Mouse (Mus musculus): Measurements from ENCODE around the gene Ppfibp2.

The Ppfibp2 gene

DNA sequence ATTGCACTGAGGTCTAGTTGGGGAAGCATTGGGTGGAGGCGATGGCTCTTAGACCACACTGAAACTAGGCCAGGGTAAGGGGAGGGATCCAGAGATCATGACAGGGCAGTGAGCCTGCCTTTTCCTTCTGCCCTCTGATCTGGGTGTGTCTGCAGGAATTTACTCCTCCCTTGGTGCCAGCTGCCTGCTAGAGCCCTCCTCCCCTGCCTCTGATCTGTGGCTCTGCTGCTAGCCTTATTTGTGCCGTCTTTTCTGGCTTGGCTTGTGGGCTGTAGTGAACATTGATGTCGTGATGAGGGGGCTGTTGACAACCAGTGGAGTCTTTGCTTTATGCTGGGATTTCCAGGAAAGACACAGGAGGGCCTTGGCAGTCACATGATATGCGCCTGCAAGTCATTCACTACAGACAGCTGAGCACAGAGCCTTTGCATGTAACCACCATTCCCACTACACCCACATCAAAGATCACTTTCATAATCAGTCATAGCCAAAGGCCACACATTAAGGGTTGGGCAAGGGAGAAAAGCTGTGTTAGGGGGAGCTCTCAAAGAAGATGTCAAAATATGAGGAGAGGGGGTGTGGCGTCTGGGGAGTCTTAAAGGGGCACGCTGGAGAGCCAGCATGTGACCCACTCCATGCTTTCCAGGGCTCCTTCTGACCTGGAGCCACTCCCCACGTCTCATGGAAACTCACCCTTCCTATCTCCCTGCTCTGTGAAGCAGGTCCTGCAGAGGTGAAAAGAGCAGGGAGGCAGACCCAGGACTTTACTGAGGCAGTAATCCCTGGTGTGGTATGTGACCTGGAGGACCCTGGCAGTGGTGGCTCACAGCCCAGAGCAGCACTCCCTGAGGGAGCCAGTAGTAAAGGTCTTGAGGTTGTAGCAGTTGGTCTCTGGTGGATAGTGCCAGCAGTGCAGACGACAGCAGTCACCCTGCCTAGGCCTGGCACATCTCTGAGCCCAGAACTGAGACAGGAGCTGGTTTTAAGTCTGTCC, 69.4 kb downstream of the Ppfibp2 start:
- DNase-seq (ENCODE audit: low read depth, low spot score) = peak; percentile 34

DNA sequence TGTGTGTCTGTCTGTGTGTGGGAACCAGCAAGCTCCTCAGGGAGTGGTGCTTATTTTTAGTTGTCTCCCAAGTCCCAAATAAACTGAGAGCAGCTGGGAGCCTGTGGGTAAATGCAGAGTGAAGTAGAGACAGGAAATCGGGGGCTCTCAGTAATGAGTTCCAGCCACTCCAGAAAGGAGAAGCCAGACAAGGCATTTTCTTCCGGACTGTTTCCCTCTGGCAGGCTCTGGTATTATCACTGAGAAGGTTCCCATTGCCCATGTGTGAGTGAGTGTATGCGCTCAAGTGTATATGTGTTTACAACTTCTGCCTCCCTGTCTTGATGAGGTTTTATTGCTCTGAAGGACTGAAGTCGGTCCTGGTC, 70.2 kb downstream of the Ppfibp2 start:
- peak; percentile 69 for DNase-seq (ENCODE audit: low read depth, low spot score)

- peak; percentile 60 for DNase-seq (ENCODE audit: low read depth, low spot score)
These were observed 70.7 kb downstream of the Ppfibp2 start for GRCm38 (mm10) chr7:107665586-107666261.

- DNase-seq (ENCODE audit: low read depth, low spot score) = no peak
These were observed 71.4 kb downstream of the Ppfibp2 start for GRCm38 (mm10) chr7:107666262-107666902.

GRCm38 (mm10) chr7:107668514-107668913, 73.5 kb downstream of the Ppfibp2 start:
- DNase-seq (ENCODE audit: low read depth, low spot score) = no peak

DNA sequence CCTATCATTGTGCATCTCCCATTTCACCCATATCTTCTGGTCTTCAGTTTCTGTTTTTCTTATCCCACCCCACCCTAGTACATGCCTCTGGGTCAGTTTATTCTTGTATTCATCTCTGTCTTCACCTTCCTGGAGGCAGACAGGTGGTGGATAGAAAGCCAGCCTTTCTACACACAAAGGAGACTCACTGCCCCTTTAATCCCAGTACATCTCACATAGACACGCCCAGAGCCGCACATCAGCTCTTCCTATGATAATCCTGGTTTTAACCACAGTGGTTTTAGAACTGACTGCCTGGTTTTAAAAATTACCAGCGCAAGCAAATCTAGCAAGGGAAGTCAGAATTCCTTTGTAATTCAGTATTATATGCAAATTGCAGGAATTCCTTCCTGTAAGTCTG, 80.2 kb downstream of the Ppfibp2 start:
- DNase-seq (ENCODE audit: low read depth, low spot score) = no peak

- no peak for DNase-seq (ENCODE audit: low read depth, low spot score)
These were observed 85.3 kb downstream of the Ppfibp2 start for GRCm38 (mm10) chr7:107680151-107680852.

DNA sequence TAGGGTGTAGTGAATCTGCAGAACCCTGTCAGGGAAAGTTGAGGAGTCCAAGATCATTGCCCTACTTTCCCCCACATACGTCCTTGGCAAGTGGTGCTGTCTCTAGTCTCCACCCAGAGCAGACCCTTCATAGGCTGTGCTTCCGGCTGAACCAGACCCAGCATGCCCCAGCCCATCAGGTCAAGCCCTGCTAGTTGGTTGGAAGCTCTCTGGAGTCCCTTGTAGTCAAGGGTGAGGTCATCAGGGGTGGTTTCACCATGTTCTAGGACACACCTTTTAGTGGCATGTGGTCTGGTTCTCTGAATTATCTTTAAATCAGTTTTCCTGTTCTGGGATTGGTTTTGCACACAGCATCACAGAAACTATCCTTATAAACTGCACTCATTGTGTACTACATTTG, 86.3 kb downstream of the Ppfibp2 start:
- no peak for DNase-seq (ENCODE audit: low read depth, low spot score)

- DNase-seq (ENCODE audit: low read depth, low spot score) = no peak
These were observed 88.2 kb downstream of the Ppfibp2 start for GRCm38 (mm10) chr7:107683162-107683561.

GRCm38 (mm10) chr7:107683622-107684021, 88.6 kb downstream of the Ppfibp2 start:
- DNase-seq (ENCODE audit: low read depth, low spot score) = no peak

GRCm38 (mm10) chr7:107685238-107685954, 90.4 kb downstream of the Ppfibp2 start:
- no peak for DNase-seq (ENCODE audit: low read depth, low spot score)

DNA sequence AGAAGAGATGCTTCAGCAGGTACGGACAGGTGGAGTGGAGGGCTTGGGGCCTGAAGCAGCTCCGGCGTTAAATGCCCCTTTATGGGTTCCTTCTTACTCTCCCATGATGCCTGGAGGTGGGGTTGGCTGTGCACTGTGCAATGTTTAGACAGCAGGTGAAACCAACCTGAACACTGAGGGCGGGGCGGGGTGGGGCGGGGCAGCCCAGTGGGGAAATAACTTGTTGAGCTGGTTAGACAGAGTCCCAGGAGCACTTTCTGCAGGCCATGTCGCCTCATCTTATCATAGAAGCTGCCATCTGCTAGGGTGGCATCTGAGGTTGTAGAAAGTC, 90.9 kb downstream of the Ppfibp2 start:
- no peak for DNase-seq (ENCODE audit: low read depth, low spot score)

DNA sequence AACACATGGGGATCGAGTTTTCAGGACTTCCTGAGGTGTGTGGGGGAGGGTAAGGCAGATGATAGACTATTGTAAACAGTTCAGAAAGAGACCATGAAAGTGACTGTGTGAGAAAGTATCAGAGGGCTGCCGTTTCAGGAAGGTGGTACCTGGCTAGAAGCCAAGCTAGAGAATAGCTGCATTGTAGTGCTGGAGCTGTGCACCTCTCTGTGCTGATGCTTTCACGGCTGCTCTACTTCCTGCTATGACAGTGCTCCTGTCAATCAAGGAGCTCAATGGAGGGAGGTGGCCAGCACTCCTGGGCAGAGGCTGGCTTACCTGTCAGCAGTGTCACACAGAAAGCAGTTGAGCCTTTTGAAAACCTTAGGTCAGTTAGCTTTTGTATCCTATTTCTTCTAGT, 92.4 kb downstream of the Ppfibp2 start:
- DNase-seq (ENCODE audit: low read depth, low spot score) = no peak

- no peak for DNase-seq (ENCODE audit: low read depth, low spot score)
These were observed 93.0 kb downstream of the Ppfibp2 start for GRCm38 (mm10) chr7:107688040-107688439.

DNA sequence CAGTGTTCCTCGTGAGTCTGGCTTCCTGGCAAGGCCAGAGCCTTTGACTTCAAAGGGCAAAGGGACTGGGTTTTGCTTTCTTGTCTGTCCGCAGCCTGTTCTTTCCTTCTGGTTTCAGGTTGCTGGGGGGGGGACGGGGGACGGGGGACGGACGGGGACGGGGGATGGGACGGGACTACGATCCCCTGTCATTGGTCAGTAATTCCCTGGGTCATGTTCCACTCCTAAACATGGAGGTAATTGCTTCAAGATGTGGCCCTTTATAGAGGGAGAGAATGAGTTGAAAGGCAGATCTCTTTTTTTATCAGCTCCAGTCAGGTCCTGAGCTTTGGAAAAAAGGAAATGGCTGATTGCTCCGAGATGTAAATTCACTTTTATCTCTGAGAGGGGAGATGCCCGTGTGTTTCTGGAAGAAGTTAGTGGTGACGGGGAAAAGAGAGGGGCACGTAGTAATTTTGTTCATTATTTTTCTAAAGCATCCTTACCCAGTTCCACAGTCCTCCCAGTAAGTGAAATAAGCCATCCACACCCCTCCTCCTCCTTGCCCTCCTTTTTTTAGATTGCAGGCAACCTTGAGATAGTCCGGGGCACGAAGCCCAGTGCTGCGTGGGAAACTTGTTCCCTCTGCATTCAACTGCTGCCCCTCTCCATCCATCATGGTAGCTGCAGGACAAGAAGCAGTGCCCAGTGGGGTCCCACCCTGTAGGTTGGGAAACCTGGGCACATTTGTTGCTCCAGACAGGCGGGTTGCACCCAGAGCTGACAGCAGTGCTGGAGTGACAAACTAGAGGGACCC, 95.6 kb downstream of the Ppfibp2 start:
- peak; percentile 87 for DNase-seq (ENCODE audit: low read depth, low spot score)

GRCm38 (mm10) chr7:107691493-107691892, 96.5 kb downstream of the Ppfibp2 start:
- DNase-seq (ENCODE audit: low read depth, low spot score) = no peak

DNA sequence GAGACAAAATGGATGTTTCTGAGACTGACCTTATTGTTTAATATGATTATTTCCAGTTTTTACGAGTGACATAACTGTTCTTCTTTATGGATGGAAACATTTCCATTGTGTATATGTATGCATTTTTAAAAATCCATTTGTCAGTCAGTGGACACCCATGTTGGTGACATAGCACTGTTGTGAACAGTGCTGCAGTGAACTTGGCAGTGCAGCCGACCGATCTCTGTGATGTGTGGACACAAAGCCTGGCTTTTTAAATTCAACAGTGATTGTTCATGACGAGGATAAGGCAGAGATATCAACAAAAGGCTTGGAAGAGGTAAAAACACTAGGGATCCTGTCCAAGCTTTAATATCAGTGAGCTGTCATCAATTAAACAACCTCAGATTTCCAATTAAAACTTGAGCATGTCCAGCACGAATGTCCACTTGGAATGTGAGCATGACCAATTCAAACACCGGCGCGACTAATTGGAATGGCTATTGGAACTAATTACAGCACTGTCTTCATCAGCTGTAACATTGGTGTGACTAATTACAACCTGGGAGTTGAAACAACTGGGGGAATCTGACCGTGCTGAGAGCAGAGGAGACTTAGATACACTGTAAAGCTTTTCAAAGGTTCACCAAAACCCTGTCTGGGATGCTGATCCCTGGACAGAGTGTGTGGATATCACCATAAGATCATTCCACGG, 99.4 kb downstream of the Ppfibp2 start:
- DNase-seq (ENCODE audit: low read depth, low spot score) = no peak

DNA sequence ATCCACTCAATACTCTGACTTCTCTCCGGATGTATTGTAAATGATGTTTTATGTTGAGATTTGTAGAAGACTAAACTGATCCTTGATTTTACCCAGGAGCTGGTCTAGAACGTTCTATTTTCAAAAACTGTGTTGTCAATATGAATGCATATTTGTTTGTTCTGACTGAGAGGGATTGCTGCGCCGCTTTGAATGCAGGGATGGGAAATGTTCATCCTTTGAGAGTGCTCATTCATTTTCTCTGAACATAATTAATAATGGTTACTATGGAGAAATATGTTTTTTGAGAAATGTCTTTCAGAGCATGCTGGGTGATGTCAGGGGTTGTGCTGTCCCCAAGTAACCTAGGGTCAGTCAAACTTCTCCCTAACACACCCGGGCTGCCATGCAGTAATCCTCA, 102.1 kb downstream of the Ppfibp2 start:
- DNase-seq (ENCODE audit: low read depth, low spot score) = no peak

- DNase-seq (ENCODE audit: low read depth, low spot score) = no peak
These were observed 104.9 kb downstream of the Ppfibp2 start for GRCm38 (mm10) chr7:107699926-107700325.

DNA sequence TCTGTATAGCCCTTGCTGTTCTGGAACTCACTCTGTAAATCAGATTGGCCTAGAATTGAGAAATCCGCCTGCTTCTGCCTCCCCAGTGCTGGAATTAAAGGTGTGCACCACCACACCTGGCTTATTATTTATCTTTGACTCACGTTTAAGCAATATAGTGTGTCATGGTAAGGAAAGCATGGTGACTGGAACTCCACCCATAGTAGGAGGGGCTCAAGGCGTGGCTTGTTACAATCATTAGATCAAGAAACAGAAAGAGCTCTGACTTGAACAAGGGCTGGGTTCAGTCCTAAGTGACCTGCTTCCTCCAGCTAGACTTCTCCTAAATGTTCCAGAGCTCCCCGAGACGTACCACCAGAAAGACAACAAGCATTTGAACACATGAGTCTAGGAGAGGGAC, 105.6 kb downstream of the Ppfibp2 start:
- no peak for DNase-seq (ENCODE audit: low read depth, low spot score)

Data from forelimb bud, embryonic 11.5 days (tissue).